Mouse (Mus musculus) liver, embryonic 14.5 days (tissue): ENCODE data around the gene Ift80. TPM values are rescaled to one million over a fixed set of nuclear protein-coding genes. Genes with fewer than 3 reads are reported as not detected.

Source experiments
- ATAC-seq: fragments of 200-750 bp; cut with Nextera tagmentation; 2 replicates; pipeline ENCODE4 v1.8.0; 2017; ENCODE audit warnings: moderate number of reproducible peaks, mild to moderate bottlenecking, moderate library complexity; ENCODE audit not compliant: insufficient read depth
- DNase-seq, 3 experiments: peaks; one replicate each; pipeline ENCODE4 v3.0.0-alpha.2; 2012 to 2013; ENCODE audit warnings: low read depth in 3 of 3, low spot score in 3 of 3
- H3K27ac ChIP-seq: fragments of 300-500 bp; sonication (generic); 2 replicates; pipeline ENCODE4 v1.5.1; 2014; ENCODE audit warnings: moderate library complexity, mild to moderate bottlenecking, control low read depth, inconsistent platforms
- H3K27me3 ChIP-seq: fragments of 300-500 bp; sonication (generic); 2 replicates; pipeline ENCODE4 v1.6.1; 2014; ENCODE audit warnings: mild to moderate bottlenecking, low read length, moderate library complexity; ENCODE audit not compliant: control insufficient read depth, insufficient read depth
- H3K36me3 ChIP-seq: fragments of 300-500 bp; sonication (generic); replicated peaks from 2 replicates; pipeline ENCODE4 v1.6.1; 2014; ENCODE audit warnings: low read depth; ENCODE audit not compliant: control insufficient read depth, insufficient read depth
- H3K4me1 ChIP-seq, 2 experiments: fragments of 200-500 bp in 1 of 2; fragments of 300-500 bp in 1 of 2; sonication (generic) in 1 of 2; replicated peaks; 2 replicates each; pipeline ENCODE4 v1.6.1; 2012 to 2014; ENCODE audit warnings: antibody characterized with exemption in 1 of 2, inconsistent platforms in 1 of 2, low read length in 1 of 2; ENCODE audit not compliant: control insufficient read depth in 2 of 2, insufficient read depth in 2 of 2
- H3K4me2 ChIP-seq: fragments of 300-500 bp; sonication (generic); 2 replicates; pipeline ENCODE4 v1.6.1; 2014; ENCODE audit warnings: low read depth, mild to moderate bottlenecking, control low read depth, moderate library complexity
- H3K4me3 ChIP-seq, 2 experiments: fragments of 200-500 bp in 1 of 2; fragments of 300-500 bp in 1 of 2; sonication (generic) in 1 of 2; 2 replicates each; pipeline ENCODE4 v1.5.1; 2012 to 2014; ENCODE audit warnings: low read depth in 2 of 2, low read length in 2 of 2, mild to moderate bottlenecking in 2 of 2, control low read depth in 1 of 2, inconsistent platforms in 1 of 2, moderate library complexity in 1 of 2; ENCODE audit not compliant: insufficient read depth in 1 of 2
- H3K9ac ChIP-seq: fragments of 300-500 bp; sonication (generic); replicated peaks from 2 replicates; pipeline ENCODE4 v1.6.1; 2014; ENCODE audit warnings: mild to moderate bottlenecking, control low read depth, moderate library complexity
- H3K9me3 ChIP-seq: fragments of 300-500 bp; sonication (generic); 2 replicates; pipeline ENCODE4 v1.6.1; 2016; ENCODE audit warnings: low read length, mixed read lengths; ENCODE audit not compliant: control insufficient read depth
- CTCF ChIP-seq: IDR thresholded peaks from 2 replicates; pipeline ENCODE4 v1.5.1; 2016; ENCODE audit warnings: antibody characterized with exemption, low read depth, control low read depth
- EP300 ChIP-seq: IDR thresholded peaks from 2 replicates; pipeline ENCODE4 v1.6.1; 2016; ENCODE audit warnings: antibody characterized with exemption, low read depth
- WGBS: fragments of 180-500 bp; shearing (Covaris S2); extraction: QIAGEN DNeasy Blood & Tissue Kit; methylation state at CpG from one replicate; pipeline ENCODE4 v1.1.7; 2014; ENCODE audit not compliant: insufficient replicate concordance; 5-methylcytosine and 5-hydroxymethylcytosine counted together
- polyA plus RNA-seq, 2 experiments: library from polyadenylated mRNA; depleted of rRNA in 1 of 2; stranded (reverse) in 1 of 2; unstranded in 1 of 2; fragments of >200 nt; fragmentation: Nextera tagmentation in 1 of 2; extraction: Ambion mirVana in 1 of 2; gene quantifications; 2 replicates each; pipeline versions ENCODE4 v1.2.1 to v1.2.3; 2012 to 2014

The Ift80 gene
- polyA plus RNA-seq, 2 experiments: 6.2 to 7.8 TPM

- H3K4me2 ChIP-seq: no peak overlapping the region
- no peak for TF ChIP-seq EP300
- no peak for TF ChIP-seq CTCF
- H3K27me3 ChIP-seq: no peaks in the 10 kb centered on the region
- 73% methylated on average over 4 of the region's 4 CpGs for WGBS
- no peaks in the 10 kb centered on the region for H3K9me3 ChIP-seq
- H3K4me1 ChIP-seq: no peaks in the 10 kb centered on the region
- no peak overlapping the region for H3K27ac ChIP-seq
- H3K36me3 ChIP-seq: no peaks in the 10 kb centered on the region
- ATAC-seq (no peak), DNase-seq (no peak)
- no peak overlapping the region for H3K4me3 ChIP-seq
- no peak overlapping the region for H3K9ac ChIP-seq
Observed at GRCm38 (mm10) chr3:68895426-68895825, 108.9 kb downstream of the Ift80 start.

- Histone ChIP-seq H3K4me1 (no peaks in the 10 kb centered on the region), H3K9ac (no peak overlapping the region), H3K4me2 (no peak overlapping the region), H3K27ac (no peak overlapping the region), H3K9me3 (no peaks in the 10 kb centered on the region), H3K27me3 (no peaks in the 10 kb centered on the region), H3K4me3 (no peak overlapping the region), H3K36me3 (no peaks in the 10 kb centered on the region)
- no peak for TF ChIP-seq CTCF
- no peak for TF ChIP-seq EP300
- WGBS: 69% methylated on average over 5 of the region's 5 CpGs
- ATAC-seq: no peak
- DNase-seq: no peak
Observed at GRCm38 (mm10) chr3:68886845-68887244, 117.5 kb downstream of the Ift80 start.

DNA sequence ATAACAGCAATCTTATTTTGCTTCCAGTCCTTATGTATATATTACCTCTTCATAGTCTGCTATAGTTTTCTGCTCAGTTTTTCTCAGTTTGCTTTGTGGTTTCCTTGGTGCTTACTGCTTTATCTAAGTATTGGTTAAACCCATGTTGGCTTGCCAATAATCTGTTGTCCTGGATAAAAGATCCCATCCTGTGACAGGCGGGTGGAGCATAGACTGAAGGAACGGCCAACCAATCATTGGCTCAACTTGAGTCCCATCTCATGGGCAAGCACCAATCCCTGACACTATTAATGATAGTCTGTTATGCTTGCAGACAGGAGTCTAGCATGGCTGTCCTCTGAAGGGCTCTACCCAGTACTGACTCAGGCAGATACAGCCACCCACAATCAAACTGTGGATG, 130.3 kb downstream of the Ift80 start:
- Histone ChIP-seq H3K4me1 (no peaks in the 10 kb centered on the region), H3K36me3 (no peaks in the 10 kb centered on the region), H3K27me3 (peaks cover 21% of the 10 kb centered on the region), H3K9ac (no peak overlapping the region), H3K9me3 (no peaks in the 10 kb centered on the region), H3K4me3 (no peak overlapping the region), H3K27ac (no peak overlapping the region), H3K4me2 (no peak overlapping the region)
- ATAC-seq: no peak
- TF ChIP-seq EP300 (no peak), CTCF (no peak)
- WGBS: 51% methylated on average over 2 of the region's 2 CpGs
- no peak for DNase-seq

DNA sequence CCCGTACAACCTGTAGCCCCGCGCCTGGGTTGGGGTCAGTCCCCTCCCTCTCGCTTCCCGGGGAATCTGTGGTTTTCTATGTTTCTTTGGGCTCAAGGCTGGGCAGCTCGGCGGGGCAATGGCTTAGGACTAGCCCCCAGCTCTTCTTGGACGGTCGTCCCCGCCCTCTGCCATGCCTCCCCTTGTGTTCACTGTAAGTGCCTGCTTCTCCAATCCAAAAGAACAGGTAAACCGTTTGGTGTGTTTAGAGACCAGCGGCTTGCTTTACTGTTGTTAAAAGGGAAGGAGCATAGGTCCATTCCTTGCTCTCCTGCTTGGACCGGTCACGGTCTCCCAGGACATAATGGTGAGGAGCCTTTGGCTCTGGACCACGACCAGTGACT, 133.8 kb downstream of the Ift80 start:
- TF ChIP-seq CTCF (no peak), EP300 (no peak)
- ATAC-seq: no peak
- H3K9ac ChIP-seq: no peak overlapping the region
- H3K36me3 ChIP-seq: no peaks in the 10 kb centered on the region
- peak overlapping the region in 1 of 2 experiments; percentile 40; a peak in 2 of 4 replicates for H3K4me3 ChIP-seq
- H3K27me3 ChIP-seq: peaks cover 30% of the 10 kb centered on the region
- no peaks in the 10 kb centered on the region for H3K9me3 ChIP-seq
- DNase-seq: no peak
- no peak overlapping the region for H3K27ac ChIP-seq
- peak overlapping the region; percentile 66 for H3K4me2 ChIP-seq
- no peaks in the 10 kb centered on the region for H3K4me1 ChIP-seq
- WGBS: 8% methylated on average over 15 of the region's 15 CpGs

DNA sequence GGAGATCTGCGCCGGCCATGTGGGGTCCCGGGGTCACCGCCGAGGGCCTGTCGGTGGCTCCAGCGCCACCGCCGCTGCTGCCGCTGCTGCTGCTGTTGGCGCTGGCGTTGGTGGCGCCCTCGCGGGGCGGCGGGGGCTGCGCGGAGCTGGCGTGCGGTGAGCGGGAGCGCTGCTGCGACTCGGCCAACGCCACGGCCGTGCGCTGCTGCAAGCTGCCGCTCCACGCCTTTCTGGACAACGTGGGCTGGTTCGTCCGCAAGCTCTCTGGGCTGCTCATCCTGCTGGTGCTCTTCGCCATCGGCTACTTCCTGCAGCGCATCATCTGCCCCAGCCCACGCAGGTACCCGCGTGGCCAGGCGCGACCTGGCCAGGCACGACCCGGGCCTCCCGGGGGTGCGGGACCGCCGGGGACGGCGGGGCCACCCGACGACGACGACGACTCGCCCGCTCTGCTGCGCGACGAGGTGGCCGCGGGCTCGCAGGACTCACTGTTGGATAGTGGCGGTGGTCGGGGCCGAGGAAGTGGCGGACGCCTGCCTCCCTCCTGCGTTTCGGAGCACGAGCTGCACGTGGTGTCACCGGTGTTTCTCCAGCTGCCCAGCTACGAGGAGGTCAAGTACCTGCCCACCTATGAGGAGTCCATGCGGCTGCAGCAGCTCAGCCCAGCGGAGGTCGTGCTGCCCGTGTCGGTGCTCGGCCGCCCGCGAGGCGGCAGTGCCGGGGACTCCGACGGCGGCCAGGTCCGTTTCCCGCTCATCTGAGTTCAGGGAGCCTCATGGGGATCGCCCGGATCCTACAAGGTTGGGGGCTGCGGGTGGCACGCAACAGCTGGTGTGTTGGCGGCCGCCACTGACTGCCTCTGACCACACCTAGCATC, 134.4 kb downstream of the Ift80 start:
- DNase-seq (no peak), ATAC-seq (peak; percentile 18; the same call in 1 of the 2 replicates)
- peak overlapping the region; percentile 66 for H3K4me2 ChIP-seq
- TF ChIP-seq CTCF: peak; percentile 11; the same call in 1 of the 2 replicates
- no peak for TF ChIP-seq EP300
- peaks cover 30% of the 10 kb centered on the region for H3K27me3 ChIP-seq
- peak overlapping the region; percentile 26 to 40 for H3K4me3 ChIP-seq
- no peak overlapping the region for H3K9ac ChIP-seq
- no peaks in the 10 kb centered on the region for H3K36me3 ChIP-seq
- no peaks in the 10 kb centered on the region for H3K4me1 ChIP-seq
- WGBS: under 1% methylated on average over 96 of the region's 96 CpGs
- H3K9me3 ChIP-seq: no peaks in the 10 kb centered on the region
- H3K27ac ChIP-seq: no peak overlapping the region
